Mouse (Mus musculus) ES-E14 (cell line): Measurements from ENCODE around the gene Klhdc4.

ENCODE experiments used
- CHD2 ChIP-seq: IDR thresholded peaks from 2 replicates; pipeline ENCODE4 v1.6.1; 2014; ENCODE audit warnings: mild to moderate bottlenecking, low read depth, low read length, inconsistent platforms
- HCFC1 ChIP-seq: IDR thresholded peaks from 2 replicates; pipeline ENCODE4 v1.6.1; 2012; ENCODE audit warnings: low read length, inconsistent platforms, borderline replicate concordance; ENCODE audit not compliant: insufficient read depth
- MAFK ChIP-seq: IDR thresholded peaks from 2 replicates; pipeline ENCODE4 v1.6.1; 2014; ENCODE audit warnings: mild to moderate bottlenecking, low read depth, low read length, inconsistent platforms; ENCODE audit not compliant: insufficient read depth
- ZC3H11A ChIP-seq: IDR thresholded peaks from 2 replicates; pipeline ENCODE4 v1.6.1; 2012; ENCODE audit warnings: low read depth, mild to moderate bottlenecking, inconsistent platforms, low read length, borderline replicate concordance
- ZNF384 ChIP-seq: IDR thresholded peaks from 2 replicates; pipeline ENCODE4 v1.6.1; 2012; ENCODE audit warnings: low read depth, low read length, inconsistent platforms

- no peak for TF ChIP-seq ZC3H11A
- TF ChIP-seq CHD2: no peak
- no peak for TF ChIP-seq MAFK
- no peak for TF ChIP-seq ZNF384
- TF ChIP-seq HCFC1: no peak
Measured at GRCm38 (mm10) chr8:121861276-121861675, 31.9 kb upstream of the Klhdc4 start.
